1 mouse cellular context compared by ENCODE assay signal in genomic region chr10:111972542-111973361, GRCm38 (mm10).
TF ChIP-seq lines count a peak whose summit lies in the region.

Gene Krr1, plus strand, starts transcription at chr10:111972664.

TF ChIP-seq in CH12.LX, 34 proteins besides CTCF, POLR2A, EP300 and RAD21 (continued from another document):
- TF ChIP-seq HCFC1 (IDR thresholded peaks at IDR 0.05; ENCODE audit: low read depth, low read length) (peak; percentile 100), ETS1 (conservative IDR thresholded peaks at IDR 0.05; ENCODE audit: low read depth, low read length) (no peak)
TF ChIP-seq in CH12.LX: peak in this region for 19.
